Mouse (Mus musculus) brain, adult 2 months (tissue): ENCODE results near the gene H2-Q6.
"Not testable (repeated sequence)": the region's sequence is repeated elsewhere in the genome, so short reads cannot be mapped to it uniquely, and the experiment has no call there.

Experiments
- DNase-seq: peaks from one replicate; pipeline ENCODE4 v3.0.0; 2011; ENCODE audit warnings: low read depth, low spot score

H2-Q6 gene

DNA sequence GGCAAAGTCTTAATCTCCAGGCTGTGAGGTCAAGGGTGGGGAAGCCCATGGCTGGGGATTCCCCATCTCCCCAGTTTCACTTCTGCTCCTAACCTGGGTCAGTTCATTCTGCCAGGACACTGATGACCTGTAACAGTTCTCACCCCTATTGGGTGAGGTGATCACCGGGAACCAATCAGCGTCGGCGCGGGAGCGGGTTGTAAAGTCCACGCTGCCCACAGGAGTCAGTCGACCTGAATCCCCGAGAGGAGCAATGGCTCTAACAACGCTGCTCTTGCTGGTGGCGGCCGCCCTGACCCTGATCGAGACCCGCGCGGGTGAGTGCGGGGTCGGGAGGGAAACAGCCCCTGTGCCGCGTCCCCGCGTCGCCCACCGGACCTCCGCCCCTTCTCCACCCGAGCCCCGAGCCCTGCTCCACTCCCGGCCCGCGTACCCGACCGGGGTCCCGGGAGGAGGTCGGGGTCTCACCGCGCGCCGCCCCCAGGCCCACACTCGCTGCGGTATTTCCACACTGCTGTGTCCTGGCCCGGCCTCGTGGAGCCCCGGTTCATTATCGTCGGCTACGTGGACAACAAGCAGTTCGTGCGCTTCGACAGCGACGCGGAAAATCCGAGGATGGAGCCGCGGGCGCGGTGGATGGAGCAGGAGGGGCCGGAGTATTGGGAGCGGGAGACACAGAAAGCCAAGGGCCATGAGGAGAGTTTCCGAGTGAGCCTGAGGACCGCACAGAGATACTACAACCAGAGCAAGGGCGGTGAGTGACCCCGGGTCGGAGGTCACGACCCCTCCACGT, at the start of gene H2-Q6:
Gene H2-Q6, plus strand, starts transcription at position 227 of the 793 bp plus-strand sequence.
- DNase-seq = peak; percentile 55

DNA sequence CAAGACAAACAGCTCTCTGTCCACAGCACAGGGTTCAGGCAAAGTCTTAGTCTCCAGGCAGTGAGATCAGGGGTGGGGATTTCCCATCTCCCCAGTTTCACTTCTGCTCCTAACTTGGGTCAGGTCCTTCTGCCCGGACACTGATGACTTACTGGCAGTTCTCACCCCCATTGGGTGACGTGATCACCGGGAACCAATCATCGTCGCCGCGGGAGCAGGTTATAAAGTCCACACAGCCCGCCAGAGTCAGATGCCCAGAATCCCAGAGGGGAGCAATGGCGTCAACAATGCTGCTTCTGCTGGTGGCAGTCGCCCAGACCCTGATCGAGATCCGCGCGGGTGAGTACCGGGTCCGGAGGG, 45.3 kb upstream of the H2-Q6 start, which contains the start of gene H2-Q4:
Gene H2-Q4, plus strand, starts transcription at position 249 of the 360 bp plus-strand sequence.
- peak; percentile 78 for DNase-seq

GRCm38 (mm10) chr17:35379729-35380451, 44.8 kb upstream of the H2-Q6 start:
- no peak for DNase-seq

DNA sequence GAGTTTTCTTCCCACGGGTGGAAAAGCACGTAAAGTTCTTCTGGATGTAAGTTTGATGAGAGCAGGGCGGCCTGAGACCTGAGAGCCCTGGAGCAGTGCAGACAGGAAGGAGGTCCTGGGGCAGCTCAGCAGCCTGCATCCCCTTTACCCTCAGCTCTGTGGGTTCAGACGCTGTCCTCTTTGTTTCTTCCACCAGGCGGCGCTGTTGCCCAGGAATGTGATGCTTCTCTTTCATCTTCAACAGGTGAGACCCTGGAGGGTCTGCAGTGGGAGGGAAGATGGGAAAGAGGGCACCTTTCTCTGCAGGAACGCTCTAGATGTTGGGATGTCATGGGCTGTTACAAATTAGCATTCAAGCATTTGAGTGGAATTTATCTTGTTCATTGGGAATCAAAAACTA, 34.9 kb upstream of the H2-Q6 start:
- not testable (repeated sequence) for DNase-seq

DNA sequence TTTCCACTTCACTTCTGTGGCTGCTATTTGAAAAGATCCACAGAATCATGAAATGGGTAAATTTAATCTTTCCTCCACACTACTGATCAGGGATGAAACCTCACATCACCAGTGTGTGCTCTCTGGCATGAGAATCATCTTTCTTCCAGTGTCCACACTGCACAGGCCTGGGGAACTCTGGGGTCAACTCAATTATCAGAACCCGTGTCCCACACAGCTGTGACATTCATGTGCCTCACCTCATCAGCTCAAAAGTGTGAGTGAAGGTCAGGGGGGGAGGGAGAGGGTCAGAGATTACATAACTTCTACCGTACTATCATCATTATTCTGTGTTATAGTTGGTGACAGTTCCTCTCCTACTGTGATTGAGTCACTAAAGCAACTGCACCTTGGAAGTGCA, 32.0 kb upstream of the H2-Q6 start:
- DNase-seq = not testable (repeated sequence)

DNA sequence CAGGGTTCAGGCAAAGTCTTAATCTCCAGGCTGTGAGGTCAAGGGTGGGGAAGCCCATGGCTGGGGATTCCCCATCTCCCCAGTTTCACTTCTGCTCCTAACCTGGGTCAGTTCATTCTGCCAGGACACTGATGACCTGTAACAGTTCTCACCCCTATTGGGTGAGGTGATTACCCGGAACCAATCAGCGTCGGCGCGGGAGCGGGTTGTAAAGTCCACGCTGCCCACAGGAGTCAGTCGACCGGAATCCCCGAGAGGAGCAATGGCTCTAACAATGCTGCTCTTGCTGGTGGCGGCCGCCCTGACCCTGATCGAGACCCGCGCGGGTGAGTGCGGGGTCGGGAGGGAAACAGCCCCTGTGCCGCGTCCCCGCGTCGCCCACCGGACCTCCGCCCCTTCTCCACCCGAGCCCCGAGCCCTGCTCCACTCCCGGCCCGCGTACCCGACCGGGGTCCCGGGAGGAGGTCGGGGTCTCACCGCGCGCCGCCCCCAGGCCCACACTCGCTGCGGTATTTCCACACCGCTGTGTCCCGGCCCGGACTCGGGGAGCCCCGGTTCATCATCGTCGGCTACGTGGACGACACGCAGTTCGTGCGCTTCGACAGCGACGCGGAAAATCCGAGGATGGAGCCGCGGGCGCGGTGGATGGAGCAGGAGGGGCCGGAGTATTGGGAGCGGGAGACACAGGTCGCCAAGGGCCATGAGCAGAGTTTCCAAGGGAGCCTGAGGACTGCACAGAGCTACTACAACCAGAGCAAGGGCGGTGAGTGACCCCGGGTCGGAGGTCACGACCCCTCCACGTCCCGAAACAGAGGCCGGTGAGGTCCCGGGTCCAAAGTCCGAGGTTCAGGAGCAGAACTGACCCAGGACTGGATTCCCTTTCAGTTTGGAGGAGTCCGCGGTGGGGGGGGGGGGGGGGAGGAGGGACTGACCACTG, 30.5 kb upstream of the H2-Q6 start:
- not testable (repeated sequence) for DNase-seq

- DNase-seq = not testable (repeated sequence)
Measured at GRCm38 (mm10) chr17:35396956-35397355, 27.7 kb upstream of the H2-Q6 start.

DNA sequence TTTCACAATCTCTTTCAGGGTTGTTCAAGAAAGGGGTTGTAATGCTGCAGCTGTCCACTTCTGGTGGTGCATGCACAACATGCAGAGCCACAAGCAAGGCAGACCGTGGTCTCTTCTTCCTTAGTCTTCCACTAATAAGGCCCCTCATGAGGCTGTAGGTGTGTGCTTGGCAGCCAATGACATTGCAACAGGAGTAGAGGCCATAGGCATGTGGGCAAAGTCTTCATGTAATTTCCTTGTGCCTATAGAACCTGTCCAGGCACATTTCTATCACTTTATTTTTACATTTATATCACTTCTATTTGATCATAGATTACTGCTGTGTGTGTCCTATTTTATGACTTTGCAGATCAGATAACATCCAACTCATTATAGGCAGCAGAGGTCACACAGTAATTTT, 11.6 kb upstream of the H2-Q6 start:
- DNase-seq = not testable (repeated sequence)

GRCm38 (mm10) chr17:35415273-35416129, 9.1 kb upstream of the H2-Q6 start:
- not testable (repeated sequence) for DNase-seq

GRCm38 (mm10) chr17:35418772-35419171, 5.9 kb upstream of the H2-Q6 start:
- DNase-seq = no peak

GRCm38 (mm10) chr17:35419564-35419963, 5.1 kb upstream of the H2-Q6 start:
- DNase-seq = not testable (repeated sequence)

GRCm38 (mm10) chr17:35420206-35420810, 4.3 kb upstream of the H2-Q6 start:
- peak; percentile 7 for DNase-seq

DNA sequence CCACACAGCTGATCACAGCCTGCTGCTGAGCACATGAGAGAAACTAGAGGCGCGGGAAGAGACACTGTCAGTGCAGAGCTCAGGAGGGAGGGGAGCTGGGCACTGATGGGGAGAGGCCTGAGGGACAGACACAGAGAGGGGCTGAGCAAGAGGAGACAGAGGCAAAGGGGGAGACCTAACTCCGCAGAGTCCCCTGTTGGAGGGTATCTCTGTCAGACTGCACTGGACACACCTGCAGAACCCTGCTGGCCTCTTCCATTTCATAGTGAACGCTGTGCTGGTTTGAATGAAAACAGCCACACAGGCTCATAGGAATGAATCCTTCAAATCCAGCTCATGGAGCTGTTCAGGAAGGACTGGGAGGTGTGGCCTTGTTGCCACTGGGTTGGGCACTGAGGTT, 3.3 kb upstream of the H2-Q6 start:
- not testable (repeated sequence) for DNase-seq

DNA sequence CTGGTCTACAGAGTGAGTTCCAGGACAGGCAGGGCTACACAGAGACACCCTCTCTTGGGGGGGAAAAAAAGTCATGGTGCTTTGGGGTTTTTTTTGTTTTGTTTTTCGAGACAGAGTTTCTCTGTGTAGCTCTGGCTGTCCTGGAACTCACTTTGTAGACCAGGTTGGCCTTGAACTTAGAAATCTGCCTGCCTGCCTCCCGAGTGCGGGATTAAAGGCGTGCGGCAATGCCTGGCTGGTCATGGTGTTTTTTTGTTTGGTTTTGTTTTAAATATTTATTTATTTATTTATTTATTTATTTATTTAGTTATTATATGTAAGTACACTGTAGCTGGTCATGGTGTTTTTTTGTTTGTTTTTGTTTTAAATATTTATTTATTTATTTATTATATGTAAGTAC, 2.3 kb upstream of the H2-Q6 start:
- not testable (repeated sequence) for DNase-seq

- DNase-seq = not testable (repeated sequence)
Measured at GRCm38 (mm10) chr17:35423131-35423810, 1.4 kb upstream of the H2-Q6 start.

DNA sequence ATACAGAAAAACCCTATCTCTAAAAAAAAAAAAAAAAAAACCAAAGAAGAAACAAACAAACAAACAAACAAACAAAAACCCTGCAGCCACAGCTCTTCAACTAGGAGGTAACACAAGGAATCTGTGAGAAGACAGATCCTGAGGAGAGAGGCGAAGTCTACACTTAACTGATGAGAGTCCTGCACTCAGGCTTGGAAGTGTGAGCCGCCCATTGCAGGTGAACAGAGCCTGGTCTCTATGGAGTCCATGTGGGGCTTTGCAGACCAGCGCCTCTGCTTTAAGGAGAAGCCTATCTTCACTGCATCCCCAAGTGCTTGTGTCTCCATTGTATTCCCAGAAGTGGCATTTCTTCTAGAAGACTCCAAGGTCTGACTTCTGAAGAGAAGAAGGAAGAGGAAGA, 544 bp upstream of the H2-Q6 start:
- not testable (repeated sequence) for DNase-seq

- not testable (repeated sequence) for DNase-seq
Measured at GRCm38 (mm10) chr17:35425474-35425873, 824 bp downstream of the H2-Q6 start.

DNA sequence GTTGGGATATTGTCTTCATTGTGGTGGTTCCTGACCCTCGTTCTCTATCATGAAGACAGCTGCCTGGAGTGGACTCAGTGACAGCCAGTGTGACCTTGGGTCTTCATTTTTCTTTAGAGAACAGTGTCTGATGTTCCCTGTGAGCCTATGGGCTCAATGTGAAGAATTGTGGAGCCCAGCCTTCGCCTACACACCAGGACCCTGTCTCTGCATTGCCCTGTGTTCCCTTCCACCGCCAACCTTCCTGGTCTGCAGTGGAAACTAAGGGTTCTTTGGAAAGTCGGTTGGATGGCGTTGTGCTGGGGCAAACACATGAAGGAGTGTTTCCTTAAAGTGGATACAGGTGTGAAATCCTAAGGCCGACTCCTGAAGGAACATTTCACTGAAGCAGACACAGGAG, 4.2 kb downstream of the H2-Q6 start:
- not testable (repeated sequence) for DNase-seq

GRCm38 (mm10) chr17:35430671-35431070, 6.0 kb downstream of the H2-Q6 start:
- DNase-seq = not testable (repeated sequence)

DNA sequence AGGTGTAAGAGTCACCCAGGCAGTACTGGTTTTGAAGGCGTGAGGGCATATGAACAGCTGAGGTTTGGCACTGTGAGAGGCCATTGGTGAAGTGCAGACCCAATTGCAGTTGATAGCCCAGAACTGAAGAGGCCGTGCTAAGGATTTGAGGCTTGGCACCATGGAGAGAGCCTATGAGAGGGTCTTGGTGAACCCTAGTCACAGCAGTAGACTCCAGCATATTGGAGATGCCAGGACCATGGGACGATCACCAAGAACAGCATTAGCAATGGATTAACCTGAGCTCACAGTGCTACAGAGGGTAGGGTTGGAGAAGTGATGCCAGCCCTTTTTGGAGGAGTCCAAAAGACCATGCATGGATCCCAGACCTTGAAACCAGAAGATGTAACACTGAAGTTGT, 7.5 kb downstream of the H2-Q6 start:
- not testable (repeated sequence) for DNase-seq
